Comparison of ENCODE assay signal across 18 mouse cellular contexts in genomic region chr1:93657025-93657360, GRCm38 (mm10).
"Had no signal": no experiment of that assay in that cellular context is flagged by ENCODE, and none has a peak within 500 bp of the region (broad histone marks: within the 10 kb centered on the region; RNA-seq: fewer than 3 reads in every experiment).

No protein-coding gene starts in this region.

- H3K4me3 ChIP-seq: midbrain, embryonic 10.5 days; midbrain, embryonic 12.5 days; myocyte; neural tube, embryonic 13.5 days; neural tube, embryonic 15.5 days had no signal

- ATAC-seq: midbrain, embryonic 16.5 days had no signal

- H3K27ac ChIP-seq: liver, embryonic 14.5 days; midbrain, embryonic 10.5 days; midbrain, embryonic 12.5 days; neural tube, embryonic 13.5 days; neural tube, embryonic 15.5 days had no signal

- H3K9me3 ChIP-seq: midbrain, embryonic 12.5 days; neural tube, embryonic 15.5 days had no signal

- H3K9ac ChIP-seq: liver, embryonic 14.5 days; lung, embryonic 14.5 days; midbrain, embryonic 12.5 days; neural tube, embryonic 13.5 days; neural tube, embryonic 15.5 days had no signal

- DNase-seq: lung, adult 18-20 months; lung, embryonic 14.5 days; lung, postnatal 10 days; lung, postnatal 4 days; midbrain, embryonic 14.5 days; right cerebral cortex, adult 18-20 months; right cerebral cortex, postnatal 25 days; right cerebral cortex, postnatal 4 days; thymus, adult 2 months; thymus, postnatal 25 days; thymus, postnatal 4 days had no signal

- H3K4me2 ChIP-seq: lung, embryonic 14.5 days; midbrain, embryonic 12.5 days; neural tube, embryonic 13.5 days; neural tube, embryonic 15.5 days had no signal

- H3K27me3 ChIP-seq: midbrain, embryonic 12.5 days; neural tube, embryonic 13.5 days; neural tube, embryonic 15.5 days had no signal

- H3K36me3 ChIP-seq: midbrain, embryonic 10.5 days; midbrain, embryonic 12.5 days; neural tube, embryonic 13.5 days; neural tube, embryonic 15.5 days had no signal

- H3K4me1 ChIP-seq: midbrain, embryonic 12.5 days; neural tube, embryonic 13.5 days; neural tube, embryonic 15.5 days had no signal
